Mouse (Mus musculus) fibroblast of lung, adult 2 months (primary cell): ENCODE results near the gene Bbx.

ENCODE experiments used
- DNase-seq: peaks from one replicate; pipeline ENCODE4 v3.0.0-alpha.2; 2011; ENCODE audit warnings: low read depth

Gene Bbx

GRCm38 (mm10) chr16:50398564-50398963, 33.6 kb downstream of the Bbx start:
- DNase-seq: no peak

- no peak for DNase-seq
These were observed 36.1 kb downstream of the Bbx start for GRCm38 (mm10) chr16:50395928-50396612.

GRCm38 (mm10) chr16:50388499-50388898, 43.7 kb downstream of the Bbx start:
- no peak for DNase-seq

- no peak for DNase-seq
These were observed 48.6 kb downstream of the Bbx start for GRCm38 (mm10) chr16:50383541-50383940.

- no peak for DNase-seq
These were observed 50.8 kb downstream of the Bbx start for GRCm38 (mm10) chr16:50381351-50381746.

GRCm38 (mm10) chr16:50380682-50381350, 51.4 kb downstream of the Bbx start:
- DNase-seq: no peak

GRCm38 (mm10) chr16:50380232-50380631, 52.0 kb downstream of the Bbx start:
- no peak for DNase-seq

- DNase-seq: no peak
These were observed 57.6 kb downstream of the Bbx start for GRCm38 (mm10) chr16:50374611-50375010.

GRCm38 (mm10) chr16:50373685-50374084, 58.5 kb downstream of the Bbx start:
- DNase-seq: no peak

- no peak for DNase-seq
These were observed 59.6 kb downstream of the Bbx start for GRCm38 (mm10) chr16:50372543-50372942.

- no peak for DNase-seq
These were observed 60.7 kb downstream of the Bbx start for GRCm38 (mm10) chr16:50371460-50371859.

GRCm38 (mm10) chr16:50370423-50370822, 61.8 kb downstream of the Bbx start:
- DNase-seq: no peak

- no peak for DNase-seq
These were observed 65.6 kb downstream of the Bbx start for GRCm38 (mm10) chr16:50366556-50366955.

- DNase-seq: peak; percentile 63
These were observed 67.8 kb downstream of the Bbx start for GRCm38 (mm10) chr16:50364189-50365059.

- DNase-seq: no peak
These were observed 68.6 kb downstream of the Bbx start for GRCm38 (mm10) chr16:50363443-50364188.

GRCm38 (mm10) chr16:50360631-50361030, 71.6 kb downstream of the Bbx start:
- no peak for DNase-seq

- DNase-seq: no peak
These were observed 102.5 kb downstream of the Bbx start for GRCm38 (mm10) chr16:50329684-50330083.

GRCm38 (mm10) chr16:50324746-50325145, 107.4 kb downstream of the Bbx start:
- no peak for DNase-seq

- no peak for DNase-seq
These were observed 107.9 kb downstream of the Bbx start for GRCm38 (mm10) chr16:50324292-50324691.

GRCm38 (mm10) chr16:50321368-50321767, 110.8 kb downstream of the Bbx start:
- DNase-seq: no peak

- DNase-seq: no peak
These were observed 113.9 kb downstream of the Bbx start for GRCm38 (mm10) chr16:50318255-50318654.

- no peak for DNase-seq
These were observed 116.7 kb downstream of the Bbx start for GRCm38 (mm10) chr16:50315349-50315969.
